Mouse (Mus musculus) heart, postnatal 10 days (tissue): ENCODE data around the gene AC170998.1. TPM values are rescaled to one million over a fixed set of nuclear protein-coding genes. Genes with fewer than 3 reads are reported as not detected.
"Not testable (repeated sequence)": the region's sequence is repeated elsewhere in the genome, so short reads cannot be mapped to it uniquely, and the experiment has no call there.

Experiments used
- DNase-seq, 2 experiments: peaks; one replicate each; pipeline ENCODE4 v3.0.0; 2021
- intact Hi-C: fragments of 180-260 bp; cut with DNase I; formaldehyde crosslinking; loops from one replicate; pipeline ENCODE4 v1.15.1; 2025
- total RNA-seq, 2 experiments: library from RNA; stranded (reverse); gene quantifications; 2 replicates each; pipeline ENCODE4 v1.2.3; 2021

Gene AC170998.1
- total RNA-seq, 2 experiments from 2014 or later = 0.45 to 0.77 TPM

DNA sequence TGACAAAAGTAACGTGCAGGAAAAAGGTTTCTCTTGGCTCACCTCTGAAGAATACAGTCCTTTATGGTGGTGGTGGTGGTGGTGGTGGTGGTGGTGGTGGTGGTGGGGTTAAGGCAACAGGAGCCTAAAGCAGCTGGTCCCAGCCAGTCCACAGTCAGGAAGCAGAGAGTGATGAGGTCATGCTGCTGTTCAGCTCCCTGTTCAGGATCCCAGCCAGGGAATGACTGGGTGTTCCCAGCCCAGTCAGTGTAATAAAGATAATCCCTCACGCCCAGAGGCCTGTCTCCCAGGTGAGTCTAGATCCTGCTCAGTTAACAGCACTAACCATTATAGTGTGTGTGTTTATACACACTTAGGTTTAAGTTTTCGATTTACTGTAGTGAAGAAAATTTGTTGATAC is 24.1 kb upstream of the AC170998.1 start:
- intact Hi-C loops = no loop called here
- peak in 1 of 2 experiments; percentile 41 for DNase-seq

DNA sequence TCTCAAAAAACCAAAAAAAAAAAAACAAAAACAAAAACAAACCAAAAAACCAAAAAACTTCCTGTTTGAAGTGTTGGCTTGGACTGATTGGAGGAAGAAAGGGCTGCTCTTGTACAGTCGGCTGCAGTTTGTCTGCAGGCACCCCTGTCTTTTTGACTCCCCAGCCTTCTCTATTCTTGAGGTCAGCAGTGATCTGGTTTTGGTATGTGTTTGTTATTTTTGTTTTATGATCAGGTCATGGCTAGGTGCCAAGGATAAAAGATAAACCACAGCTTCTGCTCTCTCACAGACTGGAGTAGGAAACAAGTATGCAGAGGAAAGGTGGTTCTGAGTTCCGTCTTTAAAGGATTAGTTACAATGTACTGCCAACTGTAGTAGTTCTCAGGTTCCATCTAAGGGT is 23.2 kb upstream of the AC170998.1 start:
- peak in 1 of 2 experiments; percentile 20 for DNase-seq
- intact Hi-C loops = no loop called here

DNA sequence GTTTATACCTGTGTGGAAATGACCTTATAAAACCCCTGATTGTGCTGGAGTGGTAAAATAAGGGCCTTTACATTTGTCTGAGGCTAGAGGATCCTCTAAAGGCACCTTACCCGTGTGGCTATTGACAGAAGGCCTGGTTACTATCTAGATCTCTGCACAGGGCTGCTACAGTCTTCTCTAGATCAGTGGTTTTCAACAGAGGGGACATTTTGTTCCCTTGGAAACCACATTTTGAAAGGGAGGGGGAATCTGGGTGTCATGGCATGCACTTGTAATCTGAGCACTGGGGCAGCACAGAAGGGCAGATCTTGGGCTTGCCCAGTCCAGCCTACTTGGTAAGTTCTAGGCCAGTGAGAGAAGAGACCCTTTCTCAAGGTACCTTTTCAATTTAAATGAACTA is 19.2 kb upstream of the AC170998.1 start:
- intact Hi-C loops = no loop called here
- no peak for DNase-seq

DNA sequence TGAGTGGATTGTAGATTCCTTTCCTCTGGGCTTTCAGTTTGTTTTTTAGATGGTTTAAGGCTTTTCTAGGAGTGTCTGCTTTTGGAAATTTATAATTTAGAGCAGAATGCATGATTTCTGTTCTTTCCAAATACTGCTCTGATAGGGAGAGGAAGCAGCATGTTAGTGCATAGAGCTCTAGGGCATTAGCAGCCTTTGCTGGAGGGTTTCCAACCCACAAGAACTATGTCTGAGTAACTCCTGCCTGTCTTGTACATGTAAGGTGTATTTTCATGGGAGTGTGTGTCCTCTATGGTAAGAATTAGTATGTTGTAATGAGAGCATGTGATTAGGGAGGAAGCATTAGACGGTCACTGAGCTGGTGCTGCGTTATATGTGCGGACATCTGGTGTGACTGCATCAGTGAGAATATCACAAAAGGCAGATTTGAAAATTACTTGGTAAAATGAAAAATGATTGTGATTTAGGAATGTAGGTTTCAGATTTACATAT is 18.7 kb upstream of the AC170998.1 start:
- intact Hi-C loops = no loop called here
- DNase-seq = no peak

DNA sequence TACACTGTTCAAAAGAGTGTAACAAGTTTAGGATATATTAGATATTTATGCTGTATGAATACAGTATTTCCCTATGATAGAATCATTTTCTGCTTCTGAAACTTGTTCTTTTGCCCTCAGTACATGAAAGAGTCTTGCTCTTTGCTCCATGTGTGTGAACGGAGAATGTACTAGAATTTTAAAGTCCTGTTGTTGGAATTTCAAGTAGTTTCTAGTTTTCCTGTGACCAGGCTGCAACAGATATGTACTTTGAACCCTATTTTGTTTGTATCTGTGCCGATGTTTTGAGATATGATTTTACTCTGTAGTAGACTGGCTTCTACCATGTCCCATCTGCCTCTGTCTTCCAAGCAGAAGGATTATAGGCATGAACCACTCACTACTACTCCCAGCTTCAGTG is 18.1 kb upstream of the AC170998.1 start:
- intact Hi-C loops = no loop called here

DNA sequence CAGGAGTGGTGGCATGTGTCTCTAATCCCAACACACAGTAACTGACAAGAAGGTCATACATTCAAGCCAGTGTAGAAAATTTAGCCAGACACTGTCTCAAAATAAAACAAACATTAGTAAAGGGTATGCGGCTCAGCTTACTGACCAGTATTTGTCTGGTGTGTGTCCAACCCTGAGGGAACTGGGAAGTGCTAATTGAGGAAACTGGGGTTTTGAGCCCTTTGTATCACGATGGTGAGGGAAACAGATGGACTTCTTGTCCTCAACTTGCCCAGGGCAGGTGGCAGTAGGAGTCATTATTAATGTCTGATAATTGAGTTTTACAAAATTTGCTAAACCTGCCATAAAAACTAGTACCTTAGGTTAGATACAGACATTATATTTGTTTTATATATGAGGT is 16.9 kb upstream of the AC170998.1 start:
- no peak for DNase-seq
- intact Hi-C loops = no loop called here

More for the DNA sequence above, 18.1 kb upstream of the AC170998.1 start:
- DNase-seq = no peak

DNA sequence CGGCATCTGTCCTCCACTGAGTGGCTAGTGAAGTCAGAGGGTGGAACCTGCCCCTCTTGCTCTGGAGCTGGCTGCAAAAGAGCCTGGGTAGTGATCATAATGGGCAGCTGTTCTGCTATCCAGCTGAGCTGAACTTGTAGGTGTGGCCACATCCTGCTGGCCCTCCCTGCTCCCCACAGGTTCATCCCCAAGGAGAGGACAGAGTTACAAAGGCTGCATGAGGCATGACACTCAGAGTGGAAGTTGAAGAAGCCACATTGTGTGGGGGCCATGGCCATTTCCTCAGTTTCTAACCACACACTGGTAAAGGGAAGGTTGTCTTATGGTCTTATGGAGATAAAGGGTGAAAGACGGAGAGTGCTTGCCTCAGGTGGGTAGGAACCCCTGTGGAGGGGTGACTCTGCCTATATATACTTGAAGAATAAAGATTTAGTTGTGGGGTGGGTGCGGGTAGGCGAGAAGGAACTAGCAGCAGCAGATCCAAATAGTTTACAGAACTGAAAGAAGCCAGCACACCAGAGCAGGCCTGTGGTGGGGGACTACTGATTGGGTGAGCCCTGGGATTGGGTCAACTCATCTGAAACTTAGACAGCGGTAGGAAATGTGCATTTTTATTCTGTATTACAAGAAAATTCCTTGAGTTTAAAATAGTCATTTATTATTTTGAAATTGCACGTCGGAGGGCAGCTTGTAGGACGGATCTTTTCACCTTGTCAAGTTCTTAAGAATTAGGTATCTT is 16.2 kb upstream of the AC170998.1 start:
- intact Hi-C loops = no loop called here
- DNase-seq = peak in 1 of 2 experiments; percentile 16

DNA sequence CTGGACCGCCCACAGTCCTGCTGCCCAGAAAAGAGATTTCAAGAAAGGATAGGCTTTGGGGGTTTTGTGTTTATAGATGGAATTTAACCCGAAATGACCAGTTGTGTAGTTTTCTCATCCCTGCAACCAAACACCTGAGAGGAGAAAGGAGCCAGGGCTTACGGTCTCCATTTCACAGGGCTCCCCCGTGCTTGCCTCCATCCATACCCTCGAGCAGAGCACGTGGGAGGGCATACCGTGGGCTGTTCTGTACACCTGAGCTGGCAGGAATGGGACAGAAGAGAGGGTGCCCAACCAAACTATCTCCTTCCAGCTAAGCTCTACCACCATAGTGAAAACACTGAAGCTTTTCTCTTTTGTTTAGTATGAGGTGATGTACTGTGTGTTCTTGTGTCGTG is 15.6 kb upstream of the AC170998.1 start:
- no peak for DNase-seq
- intact Hi-C loops = no loop called here

DNA sequence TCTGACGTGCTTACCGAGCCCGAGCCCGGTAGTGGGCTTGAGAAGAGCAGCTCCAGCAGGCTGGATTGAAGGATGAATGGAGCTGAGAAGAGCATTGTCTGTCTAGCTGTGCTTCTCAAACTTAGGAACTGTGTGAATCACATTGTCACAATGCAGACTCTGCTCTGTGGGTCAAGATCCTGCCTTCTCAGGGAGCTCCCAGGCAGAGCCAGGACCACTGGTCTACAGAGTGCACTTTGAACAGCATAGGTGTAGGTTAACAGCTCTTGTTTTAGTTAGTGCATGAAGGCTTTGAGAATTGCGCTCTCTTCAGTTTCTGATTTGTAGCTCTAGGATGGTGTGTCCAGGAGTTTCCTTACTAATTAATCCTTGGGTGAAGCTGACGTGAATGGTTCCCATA is 14.6 kb upstream of the AC170998.1 start:
- DNase-seq = no peak
- intact Hi-C loops = no loop called here

DNA sequence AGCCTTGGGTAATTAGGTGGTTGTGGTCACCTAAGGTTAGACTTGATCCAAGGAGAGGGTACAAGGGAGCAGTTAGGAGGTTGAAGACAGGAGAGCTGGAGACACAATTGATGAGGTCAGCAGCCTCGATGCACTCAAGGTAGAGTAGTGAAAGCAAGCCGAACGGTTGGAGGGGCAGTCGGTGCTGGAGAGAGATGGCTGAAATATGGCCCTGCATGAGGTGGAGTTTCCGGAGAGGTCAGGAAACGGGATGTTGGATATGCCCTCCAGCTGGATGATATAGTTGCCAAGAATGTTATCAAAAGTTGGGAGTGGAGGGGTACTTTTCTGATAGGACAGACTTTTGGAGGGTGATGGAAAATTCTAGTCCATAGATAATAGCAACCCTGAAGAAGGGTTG is 13.6 kb upstream of the AC170998.1 start:
- intact Hi-C loops = no loop called here

DNA sequence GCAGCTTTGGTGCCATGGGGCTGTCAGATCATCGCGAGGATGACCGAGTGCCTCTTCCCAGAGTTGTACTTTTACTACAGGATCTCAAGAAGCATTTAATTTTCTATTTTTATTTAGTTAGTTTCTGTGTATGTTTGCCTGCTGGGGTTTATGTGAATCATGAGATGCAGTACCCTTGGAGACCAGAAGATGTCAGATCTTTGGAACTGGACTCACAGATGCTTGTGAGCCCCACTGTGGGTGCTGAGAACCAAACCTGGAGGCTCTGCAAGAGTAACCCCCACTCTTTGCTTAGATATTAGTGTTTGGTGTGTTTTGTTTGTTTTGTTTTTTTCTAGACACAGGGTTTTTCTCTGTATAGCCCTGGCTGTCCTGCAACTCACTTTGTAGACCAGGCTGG is 11.9 kb upstream of the AC170998.1 start:
- intact Hi-C loops = no loop called here

More for the DNA sequence above, 13.6 kb upstream of the AC170998.1 start:
- peak; percentile 26 to 40 for DNase-seq

DNA sequence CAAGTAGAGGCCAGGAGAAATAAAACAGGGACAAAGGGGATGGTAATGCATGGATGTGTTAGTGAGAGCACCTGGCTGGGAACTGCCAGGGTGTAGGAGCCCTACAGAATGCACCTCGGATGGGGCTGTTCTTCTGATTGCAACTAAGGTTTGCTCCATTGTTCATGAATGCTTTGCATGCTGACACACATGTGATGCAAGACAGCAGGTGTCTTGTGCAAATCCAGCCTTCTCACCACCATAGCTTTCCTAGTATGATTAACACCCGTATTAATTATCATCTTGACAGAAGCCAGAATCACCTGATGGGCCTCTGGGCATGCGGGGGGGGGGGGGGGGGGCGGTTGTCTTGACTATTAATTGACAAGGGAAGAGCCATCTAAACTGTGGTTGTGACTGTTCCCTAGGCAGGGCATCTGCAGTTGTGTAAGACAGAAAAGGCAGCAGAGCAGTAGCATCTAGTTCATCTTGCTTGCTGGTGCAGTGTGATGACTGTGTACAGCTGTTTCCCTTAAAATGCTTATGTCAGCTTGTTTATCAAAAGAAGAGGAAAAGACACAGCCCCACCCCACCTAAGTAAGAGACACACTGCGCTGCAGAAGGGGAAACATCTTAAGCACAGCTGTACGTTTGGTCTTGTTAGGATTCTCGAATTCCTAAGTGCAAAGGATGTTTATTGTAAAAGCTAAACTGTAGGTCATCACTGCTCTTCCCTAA is 9.9 kb upstream of the AC170998.1 start:
- DNase-seq = no peak

More for the DNA sequence above, 11.9 kb upstream of the AC170998.1 start:
- no peak for DNase-seq

DNA sequence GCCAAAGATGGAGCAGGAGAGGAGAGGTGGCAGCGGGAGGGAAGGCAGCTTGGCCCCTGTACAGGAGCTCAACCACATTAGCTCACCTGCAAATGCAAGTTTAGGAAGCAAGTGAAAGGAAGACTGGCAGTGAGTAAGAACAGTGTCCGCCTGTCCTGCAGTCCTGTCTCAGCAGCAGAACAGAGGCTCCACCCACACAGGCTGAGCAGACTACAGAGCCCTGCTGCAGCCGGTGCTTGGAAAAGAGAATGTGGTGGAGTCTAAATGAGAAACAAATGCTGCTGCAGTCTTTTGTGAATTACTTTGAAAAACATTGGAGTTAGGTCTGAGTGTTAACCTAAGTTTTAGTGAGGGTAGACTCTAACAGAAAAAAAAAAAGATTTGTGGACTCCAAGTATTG is 8.3 kb upstream of the AC170998.1 start:
- intact Hi-C loops = no loop called here

More for the DNA sequence above, 9.9 kb upstream of the AC170998.1 start:
- intact Hi-C loops = no loop called here

DNA sequence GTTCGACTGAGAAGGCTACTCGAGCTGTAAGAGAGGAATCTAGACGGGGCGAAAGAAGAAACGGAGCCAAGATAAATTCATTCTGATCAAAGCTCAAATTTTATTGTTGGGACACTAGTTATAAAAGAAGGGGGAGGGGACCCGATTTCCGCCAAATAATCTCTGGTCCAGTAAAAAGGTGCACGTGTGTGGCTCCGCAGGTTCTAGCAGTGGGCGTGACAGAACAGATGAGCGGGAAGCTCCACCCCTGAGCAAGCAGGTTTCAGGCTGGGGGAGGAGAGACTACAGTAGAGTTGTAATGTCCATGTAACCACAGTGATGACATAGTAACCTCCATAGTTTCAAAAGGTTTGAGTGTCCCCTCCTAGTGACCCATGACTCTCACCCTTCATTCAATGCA is 1.6 kb downstream of the AC170998.1 start:
- DNase-seq, intact Hi-C loops: not testable (repeated sequence)

More for the DNA sequence above, 8.3 kb upstream of the AC170998.1 start:
- DNase-seq = no peak

DNA sequence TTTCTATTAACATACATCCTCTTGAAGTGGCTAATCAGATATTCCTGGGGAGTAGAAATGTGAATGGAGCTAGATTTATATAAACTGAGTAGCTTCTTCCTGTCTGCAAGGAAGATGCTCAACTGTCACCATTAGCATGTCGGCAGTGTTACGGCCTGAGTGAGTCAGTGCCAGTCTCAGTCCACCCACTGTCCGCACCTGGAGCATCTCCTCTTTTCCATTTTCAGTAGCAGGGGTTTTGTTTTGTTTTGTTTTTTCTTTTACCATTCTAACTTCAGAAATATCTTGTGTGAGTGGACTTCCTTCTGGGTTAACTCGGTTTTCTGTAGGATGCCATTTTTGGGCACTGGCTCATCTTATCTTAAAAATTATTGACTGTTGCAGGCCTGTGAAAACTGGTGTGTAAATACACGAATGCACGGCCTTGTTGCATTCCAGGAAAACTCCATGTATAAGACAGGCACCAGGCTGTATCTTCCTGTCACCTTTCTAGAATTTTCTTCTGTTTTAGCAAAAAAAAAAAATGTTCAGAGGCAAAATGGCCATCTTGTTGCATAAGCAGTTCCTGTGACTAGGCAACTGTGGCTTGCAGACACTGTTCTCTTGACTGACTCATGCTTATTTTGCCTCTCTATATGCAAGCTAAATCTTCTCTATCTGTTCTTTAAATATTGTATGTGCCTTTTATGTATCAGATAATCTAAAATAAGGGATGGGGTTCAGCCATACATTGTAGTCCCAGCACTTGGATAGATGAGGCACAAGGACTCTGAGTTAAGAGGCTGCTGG is 9.6 kb downstream of the AC170998.1 start:
- intact Hi-C loops = no loop called here
- DNase-seq = no peak

DNA sequence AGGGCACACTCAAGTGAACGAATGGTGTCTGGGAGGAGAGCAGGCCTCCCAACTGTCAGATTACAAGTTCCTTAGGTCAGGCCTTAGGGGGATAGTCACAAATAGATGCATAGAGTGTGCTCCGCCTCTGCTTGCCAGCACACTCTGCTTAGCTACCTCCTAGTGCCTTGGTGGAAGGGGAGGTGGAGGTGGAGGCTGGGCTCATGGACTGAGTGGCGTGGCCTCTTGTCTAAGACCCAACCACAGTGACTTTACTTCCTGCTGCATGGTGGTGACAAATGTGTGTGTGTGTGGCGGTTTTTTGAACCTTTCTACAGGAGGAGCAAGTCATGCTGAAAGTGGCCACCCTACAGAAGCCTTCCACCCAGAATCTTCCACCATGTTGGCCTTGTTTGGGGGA is 10.6 kb downstream of the AC170998.1 start:
- intact Hi-C loops = no loop called here

DNA sequence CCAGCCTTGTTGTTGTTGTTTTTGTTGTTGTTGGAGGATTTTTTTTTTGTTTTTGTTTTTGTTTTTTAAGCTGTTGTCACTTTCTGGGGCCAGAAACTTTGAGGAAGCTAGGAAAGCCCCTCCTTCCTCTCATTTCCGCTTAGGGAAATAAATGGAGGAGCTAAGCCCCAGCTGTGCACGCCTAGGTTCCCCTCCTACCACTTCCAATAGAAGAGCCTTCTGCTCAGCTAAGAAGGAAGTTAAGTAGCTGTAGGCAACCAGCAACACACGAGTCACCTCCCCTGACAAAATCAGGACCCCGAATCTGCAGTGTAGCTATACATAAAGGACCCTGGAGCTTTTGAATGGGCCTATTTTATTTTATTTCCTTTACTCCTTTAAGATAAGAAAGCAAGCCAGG is 12.1 kb downstream of the AC170998.1 start:
- intact Hi-C loops = no loop called here
- no peak for DNase-seq

More for the DNA sequence above, 10.6 kb downstream of the AC170998.1 start:
- no peak for DNase-seq

DNA sequence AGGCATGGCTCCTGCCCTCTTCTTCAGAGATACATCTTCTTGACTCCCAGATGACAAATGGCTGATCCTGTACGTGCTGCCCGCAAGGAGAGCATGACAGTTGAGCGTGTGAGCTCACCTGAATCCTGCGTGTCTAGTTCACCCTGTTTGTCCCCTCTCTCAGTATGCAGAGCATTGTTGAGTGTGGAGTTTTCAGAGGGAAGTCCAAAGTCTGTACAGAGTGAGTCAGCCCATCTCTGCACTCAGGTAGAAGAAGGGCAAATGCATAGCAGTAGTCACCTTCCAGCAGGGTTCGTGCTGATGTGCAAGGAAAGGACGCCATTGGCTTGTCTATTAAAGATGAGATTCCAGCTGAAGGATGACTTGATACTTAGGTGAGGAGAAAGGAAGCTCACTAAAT is 13.4 kb downstream of the AC170998.1 start:
- intact Hi-C loops = no loop called here
- no peak for DNase-seq

DNA sequence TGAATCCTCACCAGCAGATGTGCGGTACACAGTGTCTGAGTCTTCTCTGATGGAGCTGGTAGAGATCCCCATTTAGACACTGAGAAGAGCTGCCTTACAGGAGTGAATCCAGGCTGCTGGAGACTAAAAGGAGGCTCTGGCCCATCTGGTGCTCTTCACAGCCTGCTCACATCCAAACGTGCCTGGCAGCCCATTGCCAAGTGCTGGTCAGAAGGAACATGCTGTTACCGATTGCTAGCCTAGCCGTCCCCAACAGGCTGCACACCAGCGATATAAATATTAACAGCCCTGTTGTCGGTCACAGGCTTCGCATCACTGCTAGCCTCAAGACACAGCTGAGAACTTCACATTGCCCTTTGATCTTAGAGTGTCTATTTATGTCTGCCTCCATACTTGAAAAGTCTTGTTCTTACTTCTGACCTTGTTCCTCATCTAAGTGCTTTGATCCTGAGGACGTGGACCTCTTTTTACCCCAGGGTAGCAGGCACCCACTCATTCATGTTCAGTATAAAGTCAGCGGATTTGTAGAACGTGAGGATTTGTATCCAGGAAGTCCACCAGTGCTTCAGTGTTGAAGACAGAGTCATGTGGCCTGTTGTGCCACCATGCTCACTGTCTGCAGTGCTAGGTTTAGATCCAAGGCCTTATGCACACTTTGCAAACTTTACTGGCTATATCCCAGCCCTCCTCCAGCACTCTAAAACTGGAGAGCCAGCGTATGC is 17.4 kb downstream of the AC170998.1 start:
- DNase-seq = no peak
- intact Hi-C loops = loop anchor here (5.0 kb wide), 1 partner anchor 51 kb away; the partner anchor contains the start of genes Mapk14 and Slc26a8

DNA sequence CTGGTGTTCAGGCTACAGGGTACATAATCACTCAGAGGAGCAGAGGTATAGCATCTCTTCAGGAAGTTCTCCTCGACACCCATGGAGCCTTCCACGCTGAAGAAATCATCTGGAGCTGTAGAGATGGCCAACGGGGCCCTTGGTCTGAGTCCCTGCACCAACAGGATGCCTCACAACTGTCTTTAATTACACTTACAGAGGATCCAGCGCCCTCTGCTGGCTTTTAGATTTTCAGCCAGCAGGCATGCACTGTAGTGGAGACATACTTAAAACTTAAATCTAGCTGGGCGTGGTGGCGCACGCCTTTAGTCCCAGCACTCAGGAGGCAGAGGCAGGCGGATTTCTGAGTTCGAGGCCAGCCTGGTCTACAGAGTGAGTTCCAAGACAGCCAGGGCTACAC is 18.0 kb downstream of the AC170998.1 start:
- intact Hi-C loops = loop anchor here (5.0 kb wide), 1 partner anchor 52 kb away; the partner anchor contains the start of genes Mapk14 and Slc26a8
- no peak for DNase-seq
